Mouse (Mus musculus) cortical plate, adult 2 months (tissue): ENCODE measurements around the gene Nipbl.

ENCODE experiments used
- CTCF ChIP-seq: fragments of 200-500 bp; IDR thresholded peaks from 2 replicates; pipeline ENCODE4 v1.5.1; 2011; ENCODE audit warnings: mild to moderate bottlenecking, control low read depth, low read length; ENCODE audit not compliant: insufficient read depth; ENCODE audit errors: extremely low read depth
- POLR2A ChIP-seq: fragments of 200-500 bp; IDR thresholded peaks from 2 replicates; pipeline ENCODE4 v1.6.1; 2011; ENCODE audit warnings: mild to moderate bottlenecking, low read length, control low read depth; ENCODE audit not compliant: insufficient read depth; ENCODE audit errors: extremely low read depth

- TF ChIP-seq POLR2A (no peak), CTCF (no peak)
Measured at GRCm38 (mm10) chr15:8416500-8417138, 27.6 kb downstream of the Nipbl start.
